Mouse (Mus musculus) liver, embryonic 16.5 days (tissue): ENCODE measurements around the gene Clgn. TPM values are rescaled to one million over a fixed set of nuclear protein-coding genes. Genes with fewer than 3 reads are reported as not detected.
"Not testable (repeated sequence)": the region's sequence is repeated elsewhere in the genome, so short reads cannot be mapped to it uniquely, and the experiment has no call there.

Source experiments
- ATAC-seq: fragments of 200-750 bp; cut with Nextera tagmentation; 2 replicates; pipeline ENCODE4 v1.8.0; 2017; ENCODE audit warnings: low read depth, mild to moderate bottlenecking, moderate number of reproducible peaks, moderate library complexity
- H3K27ac ChIP-seq: fragments of 300-500 bp; sonication (generic); 2 replicates; pipeline ENCODE4 v1.5.1; 2014; ENCODE audit warnings: mild to moderate bottlenecking, low read length
- H3K27me3 ChIP-seq: fragments of 300-500 bp; sonication (generic); 2 replicates; pipeline ENCODE4 v1.6.1; 2014; ENCODE audit warnings: low read depth, low read length, mixed read lengths; ENCODE audit not compliant: control insufficient read depth, insufficient read depth
- H3K36me3 ChIP-seq: fragments of 300-500 bp; sonication (generic); 2 replicates; pipeline ENCODE4 v1.6.1; 2014; ENCODE audit warnings: mild to moderate bottlenecking; ENCODE audit not compliant: control insufficient read depth, insufficient read depth
- H3K4me1 ChIP-seq: fragments of 300-500 bp; sonication (generic); 2 replicates; pipeline ENCODE4 v1.6.1; 2014; ENCODE audit warnings: low read depth, low read length, mixed read lengths; ENCODE audit not compliant: control insufficient read depth
- H3K4me2 ChIP-seq: fragments of 300-500 bp; sonication (generic); 2 replicates; pipeline ENCODE4 v1.6.1; 2014; ENCODE audit warnings: low read depth, low read length, mixed read lengths
- H3K4me3 ChIP-seq: fragments of 300-500 bp; sonication (generic); 2 replicates; pipeline ENCODE4 v1.5.1; 2014; ENCODE audit warnings: low read depth, mild to moderate bottlenecking, low read length
- H3K9ac ChIP-seq: fragments of 300-500 bp; sonication (generic); 2 replicates; pipeline ENCODE4 v1.6.1; 2014; ENCODE audit warnings: low read depth, low read length
- H3K9me3 ChIP-seq: fragments of 300-500 bp; sonication (generic); replicated peaks from 2 replicates; pipeline ENCODE4 v1.6.1; 2016; ENCODE audit warnings: low read length; ENCODE audit not compliant: control insufficient read depth
- WGBS: fragments of 180-500 bp; shearing (Covaris S2); extraction: QIAGEN DNeasy Blood & Tissue Kit; methylation state at CpG from one replicate; pipeline ENCODE4 v1.1.7; 2014; ENCODE audit not compliant: insufficient replicate concordance; 5-methylcytosine and 5-hydroxymethylcytosine counted together
- polyA plus RNA-seq: library from polyadenylated mRNA; unstranded; fragments of >200 nt; fragmentation: Nextera tagmentation; extraction: Ambion mirVana; gene quantifications from 2 replicates; pipeline ENCODE4 v1.2.1, GENCODE M21; 2015

The Clgn gene
- polyA plus RNA-seq, 1 experiment from 2014 or later: 0.20 TPM

GRCm38 (mm10) chr8:83428621-83429020 lies 39.0 kb downstream of the Clgn start:
- Histone ChIP-seq H3K4me1 (peaks cover 45% of the 10 kb centered on the region), H3K4me3 (peak overlapping the region; percentile 39), H3K27ac (peak overlapping the region; percentile 80), H3K9ac (peak overlapping the region; percentile 37; the same call in 1 of the 2 replicates), H3K4me2 (peak overlapping the region; percentile 56)
- H3K27me3 ChIP-seq, H3K9me3 ChIP-seq, ATAC-seq, H3K36me3 ChIP-seq: not testable (repeated sequence)
- WGBS: 51% methylated on average over 3 of the region's 3 CpGs

- Histone ChIP-seq H3K27ac (peak overlapping the region; percentile 80), H3K9ac (peak overlapping the region; percentile 37; the same call in 1 of the 2 replicates), H3K36me3 (peaks cover 7% of the 10 kb centered on the region), H3K4me1 (peaks cover 41% of the 10 kb centered on the region), H3K9me3 (no peaks in the 10 kb centered on the region), H3K4me3 (peak overlapping the region; percentile 39), H3K4me2 (peak overlapping the region; percentile 56), H3K27me3 (no peaks in the 10 kb centered on the region)
- peak; percentile 95 for ATAC-seq
- 10% methylated on average over 4 of the region's 4 CpGs for WGBS
Observed at GRCm38 (mm10) chr8:83429071-83429524, 39.4 kb downstream of the Clgn start.

- ATAC-seq: no peak
Observed at GRCm38 (mm10) chr8:83437077-83437476, 47.4 kb downstream of the Clgn start.

GRCm38 (mm10) chr8:83441656-83442242 lies 52.1 kb downstream of the Clgn start:
- no peaks in the 10 kb centered on the region for H3K27me3 ChIP-seq
- peak overlapping the region; percentile 95 for H3K4me3 ChIP-seq
- H3K4me2 ChIP-seq: peak overlapping the region; percentile 92
- H3K27ac ChIP-seq: peak overlapping the region; percentile 95
- H3K4me1 ChIP-seq: peaks cover 11% of the 10 kb centered on the region
- ATAC-seq: no peak; the same call in 1 of the 2 replicates
- H3K9ac ChIP-seq: peak overlapping the region; percentile 96
- under 1% methylated on average over 29 of the region's 29 CpGs for WGBS
- H3K36me3 ChIP-seq: peaks cover 3% of the 10 kb centered on the region
- no peaks in the 10 kb centered on the region for H3K9me3 ChIP-seq

More at GRCm38 (mm10) chr8:83437077-83437476, 47.4 kb downstream of the Clgn start:
- no peak overlapping the region for H3K9ac ChIP-seq
- no peaks in the 10 kb centered on the region for H3K27me3 ChIP-seq
- no peak overlapping the region for H3K4me3 ChIP-seq
- peaks cover 16% of the 10 kb centered on the region for H3K36me3 ChIP-seq
- H3K27ac ChIP-seq: no peak overlapping the region
- H3K4me2 ChIP-seq: no peak overlapping the region
- H3K9me3 ChIP-seq: no peaks in the 10 kb centered on the region
- H3K4me1 ChIP-seq: peaks cover 3% of the 10 kb centered on the region
- 11% methylated on average over 1 of the region's 1 CpGs for WGBS

GRCm38 (mm10) chr8:83442243-83443051 lies 52.8 kb downstream of the Clgn start:
- peak overlapping the region; percentile 92 for H3K4me2 ChIP-seq
- WGBS: under 1% methylated on average over 64 of the region's 64 CpGs
- H3K9ac ChIP-seq: peak overlapping the region; percentile 96
- H3K27ac ChIP-seq: peak overlapping the region; percentile 95
- peaks cover 11% of the 10 kb centered on the region for H3K4me1 ChIP-seq
- H3K4me3 ChIP-seq: peak overlapping the region; percentile 95
- H3K9me3 ChIP-seq: no peaks in the 10 kb centered on the region
- H3K27me3 ChIP-seq: no peaks in the 10 kb centered on the region
- H3K36me3 ChIP-seq: no peaks in the 10 kb centered on the region
- peak; percentile 98 for ATAC-seq

GRCm38 (mm10) chr8:83443052-83443400 lies 53.4 kb downstream of the Clgn start:
- Histone ChIP-seq H3K36me3 (no peaks in the 10 kb centered on the region), H3K4me1 (peaks cover 11% of the 10 kb centered on the region), H3K4me3 (peak overlapping the region; percentile 95), H3K27me3 (no peaks in the 10 kb centered on the region), H3K9ac (peak overlapping the region; percentile 96), H3K27ac (peak overlapping the region; percentile 63; the same call in 1 of the 2 replicates), H3K4me2 (peak overlapping the region; percentile 92), H3K9me3 (no peaks in the 10 kb centered on the region)
- no peak for ATAC-seq
- WGBS: 37% methylated on average over 5 of the region's 5 CpGs

GRCm38 (mm10) chr8:83449960-83450359 lies 60.3 kb downstream of the Clgn start:
- WGBS: 60% methylated on average over 1 of the region's 1 CpGs
- Histone ChIP-seq H3K4me2 (no peak overlapping the region), H3K4me3 (no peak overlapping the region), H3K4me1 (no peaks in the 10 kb centered on the region; the same call in 1 of the 2 replicates), H3K9me3 (no peaks in the 10 kb centered on the region), H3K36me3 (no peaks in the 10 kb centered on the region), H3K27me3 (no peaks in the 10 kb centered on the region), H3K27ac (no peak overlapping the region), H3K9ac (no peak overlapping the region)
- ATAC-seq: no peak

GRCm38 (mm10) chr8:83451056-83451455 lies 61.4 kb downstream of the Clgn start:
- H3K4me1 ChIP-seq: no peaks in the 10 kb centered on the region
- H3K4me3 ChIP-seq: no peak overlapping the region
- no peak overlapping the region for H3K27ac ChIP-seq
- H3K9me3 ChIP-seq: no peaks in the 10 kb centered on the region
- H3K4me2 ChIP-seq: no peak overlapping the region
- 14% methylated on average over 3 of the region's 3 CpGs for WGBS
- no peak overlapping the region for H3K9ac ChIP-seq
- ATAC-seq: no peak
- no peaks in the 10 kb centered on the region for H3K36me3 ChIP-seq
- H3K27me3 ChIP-seq: no peaks in the 10 kb centered on the region

- H3K36me3 ChIP-seq: no peaks in the 10 kb centered on the region
- 50% methylated on average over 6 of the region's 6 CpGs for WGBS
- no peak overlapping the region for H3K9ac ChIP-seq
- no peaks in the 10 kb centered on the region; the same call in 1 of the 2 replicates for H3K27me3 ChIP-seq
- no peak overlapping the region for H3K4me3 ChIP-seq
- ATAC-seq: no peak
- no peaks in the 10 kb centered on the region for H3K4me1 ChIP-seq
- H3K4me2 ChIP-seq: no peak overlapping the region
- no peaks in the 10 kb centered on the region for H3K9me3 ChIP-seq
- no peak overlapping the region for H3K27ac ChIP-seq
Observed at GRCm38 (mm10) chr8:83457121-83457520, 67.5 kb downstream of the Clgn start.
